Mouse (Mus musculus) spleen, adult 2 months (tissue): ENCODE results near the gene Sestd1. TPM values are rescaled to one million over a fixed set of nuclear protein-coding genes. Genes with fewer than 3 reads are reported as not detected.

Experiments used
- DNase-seq, 2 experiments: peaks; one replicate each; pipeline versions ENCODE4 v3.0.0 to v3.0.0-alpha.2; 2012 to 2021; ENCODE audit warnings: low spot score in 2 of 2, low read depth in 1 of 2
- H3K27ac ChIP-seq: fragments of 200-500 bp; 2 replicates; pipeline ENCODE4 v1.5.1; 2012; ENCODE audit warnings: low read length, inconsistent platforms; ENCODE audit not compliant: insufficient read depth
- H3K27me3 ChIP-seq: fragments of 200-500 bp; 2 replicates; pipeline ENCODE4 v1.6.1; 2012; ENCODE audit warnings: mild to moderate bottlenecking, moderate library complexity, low read length, inconsistent platforms; ENCODE audit not compliant: control insufficient read depth, insufficient read depth
- H3K36me3 ChIP-seq: fragments of 200-500 bp; 2 replicates; pipeline ENCODE4 v1.6.1; 2012; ENCODE audit warnings: mild to moderate bottlenecking, low read length, inconsistent platforms; ENCODE audit not compliant: control insufficient read depth, insufficient read depth
- H3K4me1 ChIP-seq: fragments of 200-500 bp; 2 replicates; pipeline ENCODE4 v1.6.1; 2011; ENCODE audit warnings: inconsistent platforms; ENCODE audit not compliant: control insufficient read depth, insufficient read depth, insufficient read length
- H3K4me3 ChIP-seq: fragments of 200-500 bp; 2 replicates; pipeline ENCODE4 v1.5.1; 2011; ENCODE audit warnings: mild to moderate bottlenecking, inconsistent platforms; ENCODE audit not compliant: insufficient read depth, insufficient read length; ENCODE audit errors: extremely low read depth
- CTCF ChIP-seq: fragments of 200-500 bp; IDR thresholded peaks from 2 replicates; pipeline ENCODE4 v1.5.1; 2011; ENCODE audit warnings: mild to moderate bottlenecking, inconsistent platforms; ENCODE audit not compliant: insufficient read depth, insufficient read length, insufficient replicate concordance; ENCODE audit errors: extremely low read depth
- POLR2A ChIP-seq: fragments of 200-500 bp; IDR thresholded peaks from 2 replicates; pipeline ENCODE4 v1.6.1; 2011; ENCODE audit warnings: low read depth, low read length, inconsistent platforms
- WGBS: fragments of 180-500 bp; shearing (Covaris S2); methylation state at CpG from one replicate; pipeline ENCODE4 v1.1.7; 2018; 5-methylcytosine and 5-hydroxymethylcytosine counted together
- polyA plus RNA-seq: library from polyadenylated mRNA; depleted of rRNA; stranded (reverse); fragments of >200 nt; gene quantifications from 2 replicates; pipeline ENCODE4 v1.2.3, GENCODE M21; 2012

Sestd1 gene
- polyA plus RNA-seq, 1 experiment, result 0.74 TPM

- Histone ChIP-seq H3K36me3 (no peaks in the 10 kb centered on the region), H3K4me1 (no peaks in the 10 kb centered on the region), H3K27ac (no peak overlapping the region), H3K4me3 (no peak overlapping the region), H3K27me3 (no peaks in the 10 kb centered on the region)
- WGBS, result 20% methylated on average over 10 of the region's 10 CpGs
- TF ChIP-seq CTCF (no peak), POLR2A (no peak)
- no peak for DNase-seq
Measured at GRCm38 (mm10) chr2:77176413-77176812, 104.0 kb downstream of the Sestd1 start.

DNA sequence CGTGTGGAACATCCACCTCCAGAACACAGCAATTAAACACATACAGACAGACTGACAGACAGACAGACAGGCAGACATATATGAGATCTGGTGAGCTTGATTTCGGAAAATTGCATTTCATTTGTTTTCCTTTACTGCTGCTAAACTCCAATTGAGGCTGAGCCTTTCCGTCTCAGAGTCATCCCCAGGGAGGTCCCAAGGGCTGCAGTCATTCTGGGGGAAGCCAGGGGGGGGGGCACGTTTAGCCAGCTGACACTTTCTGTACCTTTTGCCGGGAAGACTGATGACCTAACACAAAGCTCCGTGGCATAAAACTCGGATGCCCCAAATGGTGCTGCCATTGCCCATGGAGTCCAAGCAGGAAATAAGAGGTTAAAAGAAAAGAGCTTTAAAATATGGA, 105.0 kb downstream of the Sestd1 start:
- DNase-seq, result no peak
- TF ChIP-seq CTCF, result no peak
- no peak for TF ChIP-seq POLR2A
- WGBS, result 79% methylated on average over 7 of the region's 7 CpGs
- Histone ChIP-seq H3K27me3 (no peaks in the 10 kb centered on the region), H3K36me3 (no peaks in the 10 kb centered on the region), H3K4me1 (no peaks in the 10 kb centered on the region), H3K27ac (no peak overlapping the region), H3K4me3 (no peak overlapping the region)

GRCm38 (mm10) chr2:77174313-77174712, 106.1 kb downstream of the Sestd1 start:
- Histone ChIP-seq H3K4me1 (no peaks in the 10 kb centered on the region), H3K4me3 (no peak overlapping the region), H3K27ac (no peak overlapping the region), H3K27me3 (no peaks in the 10 kb centered on the region), H3K36me3 (no peaks in the 10 kb centered on the region)
- TF ChIP-seq POLR2A, result no peak
- no peak for TF ChIP-seq CTCF
- WGBS, result 86% methylated on average over 2 of the region's 2 CpGs
- DNase-seq, result no peak

GRCm38 (mm10) chr2:77173821-77174220, 106.6 kb downstream of the Sestd1 start:
- H3K4me3 ChIP-seq, result no peak overlapping the region
- no peaks in the 10 kb centered on the region for H3K36me3 ChIP-seq
- no peak for DNase-seq
- H3K27me3 ChIP-seq, result no peaks in the 10 kb centered on the region
- WGBS, result 90% methylated on average over 6 of the region's 6 CpGs
- H3K27ac ChIP-seq, result no peak overlapping the region
- no peak for TF ChIP-seq POLR2A
- no peak for TF ChIP-seq CTCF
- no peaks in the 10 kb centered on the region for H3K4me1 ChIP-seq

DNA sequence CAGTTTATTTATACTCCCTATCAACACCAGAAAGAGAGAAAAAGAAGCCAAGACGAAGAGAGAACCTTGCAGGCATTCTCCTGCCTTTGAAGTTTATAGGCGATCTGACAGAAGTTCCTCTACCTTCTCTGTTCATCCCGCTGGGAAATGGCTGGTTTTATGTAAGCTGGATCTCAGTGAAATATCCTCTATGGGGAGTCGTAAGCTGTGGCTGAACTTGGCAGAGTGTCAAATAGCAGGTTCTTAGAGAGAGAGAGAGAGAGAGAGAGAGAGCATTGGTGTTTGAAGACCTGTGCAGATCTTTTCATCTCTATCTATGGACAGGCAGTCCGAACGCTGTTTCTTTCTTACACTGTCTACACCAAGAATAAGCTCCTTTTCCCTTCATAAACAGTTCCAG, 107.0 kb downstream of the Sestd1 start:
- TF ChIP-seq POLR2A, result no peak
- TF ChIP-seq CTCF, result no peak
- WGBS, result 78% methylated on average over 6 of the region's 6 CpGs

GRCm38 (mm10) chr2:77172241-77172671, 108.1 kb downstream of the Sestd1 start:
- WGBS, result 87% methylated on average over 10 of the region's 10 CpGs
- Histone ChIP-seq H3K4me3 (no peak overlapping the region), H3K4me1 (no peaks in the 10 kb centered on the region), H3K36me3 (no peaks in the 10 kb centered on the region), H3K27ac (no peak overlapping the region), H3K27me3 (no peaks in the 10 kb centered on the region)
- TF ChIP-seq POLR2A, result no peak
- TF ChIP-seq CTCF, result no peak
- no peak for DNase-seq

More for the DNA sequence above, 107.0 kb downstream of the Sestd1 start:
- Histone ChIP-seq H3K4me1 (no peaks in the 10 kb centered on the region), H3K36me3 (no peaks in the 10 kb centered on the region), H3K27ac (no peak overlapping the region), H3K27me3 (no peaks in the 10 kb centered on the region), H3K4me3 (no peak overlapping the region)
- DNase-seq, result no peak

- Histone ChIP-seq H3K36me3 (no peaks in the 10 kb centered on the region), H3K27me3 (no peaks in the 10 kb centered on the region), H3K27ac (no peak overlapping the region), H3K4me1 (no peaks in the 10 kb centered on the region), H3K4me3 (no peak overlapping the region)
- DNase-seq, result no peak
- TF ChIP-seq POLR2A (no peak), CTCF (no peak)
- 73% methylated on average over 23 of the region's 23 CpGs for WGBS
Measured at GRCm38 (mm10) chr2:77171444-77172240, 108.8 kb downstream of the Sestd1 start.

DNA sequence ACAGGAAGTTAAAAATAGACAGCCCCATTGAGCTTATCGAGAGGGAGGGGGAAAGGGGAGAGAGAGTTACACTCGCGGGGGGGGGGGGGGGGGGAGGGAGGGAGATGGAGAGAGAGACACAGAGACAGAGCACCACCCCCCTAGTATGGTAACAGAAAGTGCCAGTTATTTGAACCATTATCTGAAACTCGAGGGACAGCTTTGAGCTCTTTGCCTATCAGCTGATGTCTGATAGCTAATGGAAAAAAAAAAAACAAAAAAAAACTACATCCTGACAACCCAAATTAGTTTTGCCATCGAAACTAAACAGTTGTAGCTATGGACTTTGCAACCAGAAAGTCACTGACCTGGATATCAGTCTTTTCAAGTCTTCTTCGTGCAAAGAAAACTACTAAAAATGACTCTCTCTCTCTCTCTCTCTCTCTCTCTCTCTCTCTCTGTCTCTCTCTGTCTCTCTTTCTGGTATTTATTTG, 109.7 kb downstream of the Sestd1 start, which contains the start of gene Ccdc141:
Gene Ccdc141, minus strand, starts transcription at position 4 of the 473 bp plus-strand sequence.
- H3K27ac ChIP-seq, result peak within 1 kb of the TSS; percentile 18; the same call in 1 of the 2 replicates
- no peaks in the 10 kb centered on the region for H3K27me3 ChIP-seq
- TF ChIP-seq POLR2A (no peak), CTCF (no peak)
- H3K36me3 ChIP-seq, result no peaks in the 10 kb centered on the region
- no peaks in the 10 kb centered on the region for H3K4me1 ChIP-seq
- WGBS, result 9% methylated on average over 4 of the region's 6 CpGs
- DNase-seq, result no peak
- H3K4me3 ChIP-seq, result peak within 1 kb of the TSS; percentile 49
